Mouse (Mus musculus) embryonic fibroblast, embryonic 13.5 days (primary cell): ENCODE measurements at regions not wholly inside any gene's neighbourhood (a gene's known extent, or its start where the extent isn't known, plus 50 kb on each side); places are given as distances from the start of the nearest gene placed in this dataset.

Experiments used
- CTCF ChIP-seq: IDR thresholded peaks from 2 replicates; pipeline ENCODE4 v1.5.1; 2011; ENCODE audit warnings: mild to moderate bottlenecking, control low read depth, low read length, moderate library complexity, borderline replicate concordance; ENCODE audit not compliant: insufficient read depth
- POLR2A ChIP-seq: IDR thresholded peaks from 2 replicates; pipeline ENCODE4 v1.6.1; 2011; ENCODE audit warnings: low read depth, mild to moderate bottlenecking, control low read depth, low read length, moderate library complexity

DNA sequence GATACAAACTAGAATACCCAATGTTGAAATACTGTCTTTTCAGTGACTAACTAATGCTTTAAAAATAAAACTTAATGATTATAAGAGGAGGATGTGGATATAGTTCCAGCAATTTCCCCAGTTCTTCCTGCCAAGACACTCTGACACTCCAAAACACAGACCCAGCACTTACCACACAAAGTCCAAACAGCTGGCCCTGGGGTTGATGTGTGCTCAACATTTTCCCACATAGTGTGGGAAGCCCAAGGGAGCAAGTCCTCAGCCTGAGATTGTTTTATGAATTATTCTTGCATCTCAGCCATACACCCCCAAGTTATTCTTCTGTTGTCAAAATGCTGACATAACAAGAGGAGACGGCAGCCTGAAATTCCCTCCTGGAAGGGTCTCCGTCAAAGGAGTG is 187.5 kb upstream of the Gm21897 start:
- no peak for TF ChIP-seq CTCF
- TF ChIP-seq POLR2A: no peak
